Mouse (Mus musculus): ENCODE results near the gene Crim1. TPM values are rescaled to one million over a fixed set of nuclear protein-coding genes. Genes with fewer than 3 reads are reported as not detected.

Crim1 gene
- polyA plus RNA-seq, 1 experiment from 2014 or later = 2.9 TPM

DNA sequence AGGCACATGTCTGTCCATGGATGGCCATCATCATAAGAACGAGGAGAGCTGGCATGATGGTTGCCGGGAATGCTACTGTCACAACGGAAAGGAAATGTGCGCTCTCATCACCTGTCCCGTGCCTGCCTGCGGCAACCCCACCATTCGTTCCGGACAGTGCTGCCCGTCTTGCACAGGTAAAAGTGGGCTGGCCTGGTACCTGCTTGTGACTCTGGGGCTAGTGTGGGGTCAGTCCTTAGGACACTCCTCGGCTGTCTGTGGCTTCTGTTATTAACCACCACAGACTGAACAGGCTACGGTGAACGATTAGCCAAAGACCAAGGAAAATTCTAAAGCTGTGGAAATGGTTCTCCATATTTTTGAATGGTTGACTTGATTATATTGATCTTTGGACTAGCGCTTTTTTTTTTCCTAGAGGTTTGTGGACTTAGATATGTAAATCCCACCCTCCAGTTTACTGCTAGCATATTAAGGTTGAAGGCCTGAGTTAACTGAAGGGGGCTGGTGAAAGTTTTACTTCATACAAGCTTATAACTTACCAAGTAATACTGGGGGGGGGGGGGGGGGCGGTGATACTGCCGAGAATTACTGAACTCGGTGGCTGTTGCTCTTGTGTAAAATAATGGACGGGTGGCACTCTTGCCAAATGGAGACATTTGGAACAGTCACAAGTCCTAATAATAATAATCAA, 147.2 kb downstream of the Crim1 start:
- peaks cover 7% of the 10 kb centered on the region for H3K4me1 ChIP-seq (ENCODE audit: control insufficient read depth, insufficient read depth, low read length)
- no peak for ATAC-seq (replicated peaks; ENCODE audit: insufficient number of reproducible peaks, low FRiP score, low TSS enrichment)
- H3K27me3 ChIP-seq (ENCODE audit: control insufficient read depth, insufficient read depth, low read length) = no peaks in the 10 kb centered on the region; the same call in 1 of the 2 replicates
- no peak overlapping the region for H3K4me2 ChIP-seq
- no peaks in the 10 kb centered on the region for H3K9me3 ChIP-seq (replicated peaks; ENCODE audit: control insufficient read depth, low read length)
- H3K9ac ChIP-seq (ENCODE audit: low read depth, low read length) = no peak overlapping the region
- no peak overlapping the region for H3K4me3 ChIP-seq (ENCODE audit: low read depth, low read length)
- H3K36me3 ChIP-seq (ENCODE audit: control insufficient read depth, insufficient read depth, low read length) = no peaks in the 10 kb centered on the region
- 90% methylated on average over 17 of the region's 17 CpGs for WGBS (ENCODE audit: insufficient replicate concordance)
- no peak overlapping the region for H3K27ac ChIP-seq (ENCODE audit: low read depth, low read length)

- H3K4me3 ChIP-seq (ENCODE audit: low read depth, low read length) = no peak overlapping the region
- no peaks in the 10 kb centered on the region; the same call in 1 of the 2 replicates for H3K27me3 ChIP-seq (ENCODE audit: control insufficient read depth, insufficient read depth, low read length)
- H3K9ac ChIP-seq (ENCODE audit: low read depth, low read length) = no peak overlapping the region
- H3K4me1 ChIP-seq (ENCODE audit: control insufficient read depth, insufficient read depth, low read length) = peaks cover 12% of the 10 kb centered on the region
- no peak overlapping the region for H3K4me2 ChIP-seq
- 0 out of 2 replicates have a peak, but pooled peaks have one; percentile 15 for ATAC-seq (replicated peaks; ENCODE audit: insufficient number of reproducible peaks, low FRiP score, low TSS enrichment)
- H3K9me3 ChIP-seq (replicated peaks; ENCODE audit: control insufficient read depth, low read length) = no peaks in the 10 kb centered on the region
- H3K36me3 ChIP-seq (ENCODE audit: control insufficient read depth, insufficient read depth, low read length) = no peaks in the 10 kb centered on the region
- H3K27ac ChIP-seq (ENCODE audit: low read depth, low read length) = no peak overlapping the region
- WGBS (ENCODE audit: insufficient replicate concordance) = 63% methylated on average over 12 of the region's 12 CpGs
Measured at GRCm38 (mm10) chr17:78351676-78352499, 151.8 kb downstream of the Crim1 start.

DNA sequence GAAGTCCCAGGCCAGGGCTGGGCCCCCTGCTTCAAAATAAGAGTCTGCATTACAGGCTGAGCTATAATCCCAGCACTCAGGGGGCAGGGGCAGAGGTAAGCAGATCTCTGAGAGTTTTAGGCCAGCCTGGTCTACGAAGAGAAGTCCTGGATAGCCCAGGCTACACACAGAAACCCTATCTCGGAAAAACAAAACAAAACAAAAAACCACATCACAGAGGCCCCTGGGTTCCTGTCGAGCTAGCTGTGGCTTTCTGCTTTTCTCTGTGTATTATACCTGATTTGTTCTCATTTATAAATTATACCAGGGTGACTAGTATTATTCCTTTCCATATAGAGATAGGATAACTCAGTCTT, 152.4 kb downstream of the Crim1 start:
- Histone ChIP-seq H3K27ac (ENCODE audit: low read depth, low read length) (no peak overlapping the region), H3K36me3 (ENCODE audit: control insufficient read depth, insufficient read depth, low read length) (no peaks in the 10 kb centered on the region), H3K4me3 (ENCODE audit: low read depth, low read length) (no peak overlapping the region), H3K9ac (ENCODE audit: low read depth, low read length) (no peak overlapping the region), H3K9me3 (replicated peaks; ENCODE audit: control insufficient read depth, low read length) (no peaks in the 10 kb centered on the region), H3K4me1 (ENCODE audit: control insufficient read depth, insufficient read depth, low read length) (peaks cover 12% of the 10 kb centered on the region), H3K27me3 (ENCODE audit: control insufficient read depth, insufficient read depth, low read length) (no peaks in the 10 kb centered on the region; the same call in 1 of the 2 replicates), H3K4me2 (no peak overlapping the region)
- 80% methylated on average over 3 of the region's 3 CpGs for WGBS (ENCODE audit: insufficient replicate concordance)
- ATAC-seq (replicated peaks; ENCODE audit: insufficient number of reproducible peaks, low FRiP score, low TSS enrichment) = no peak

DNA sequence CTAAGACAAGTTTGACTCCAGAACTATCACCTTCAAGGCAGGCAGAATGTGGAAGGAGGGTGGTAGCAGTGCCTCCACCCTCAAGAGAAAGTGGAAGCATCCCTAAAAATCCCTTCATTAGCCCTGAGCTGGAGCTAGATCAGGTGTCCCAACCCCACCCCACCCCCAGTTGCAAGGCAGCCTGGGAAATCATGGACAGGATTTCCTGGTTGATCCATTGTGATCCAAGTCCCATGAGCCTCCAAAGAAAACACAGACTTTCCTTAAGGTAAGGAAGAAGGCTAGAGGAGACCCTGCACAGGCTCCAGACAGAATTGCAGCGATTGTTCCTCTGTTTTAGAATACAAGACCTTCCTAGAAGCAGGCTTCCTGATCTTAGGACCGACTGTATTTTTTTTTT, 154.4 kb downstream of the Crim1 start:
- Histone ChIP-seq H3K27ac (ENCODE audit: low read depth, low read length) (no peak overlapping the region), H3K9ac (ENCODE audit: low read depth, low read length) (no peak overlapping the region), H3K9me3 (replicated peaks; ENCODE audit: control insufficient read depth, low read length) (no peaks in the 10 kb centered on the region), H3K4me1 (ENCODE audit: control insufficient read depth, insufficient read depth, low read length) (peaks cover 12% of the 10 kb centered on the region), H3K36me3 (ENCODE audit: control insufficient read depth, insufficient read depth, low read length) (no peaks in the 10 kb centered on the region), H3K27me3 (ENCODE audit: control insufficient read depth, insufficient read depth, low read length) (no peaks in the 10 kb centered on the region), H3K4me3 (ENCODE audit: low read depth, low read length) (no peak overlapping the region), H3K4me2 (no peak overlapping the region)
- no peak for ATAC-seq (replicated peaks; ENCODE audit: insufficient number of reproducible peaks, low FRiP score, low TSS enrichment)
- WGBS (ENCODE audit: insufficient replicate concordance) = 70% methylated on average over 2 of the region's 2 CpGs

DNA sequence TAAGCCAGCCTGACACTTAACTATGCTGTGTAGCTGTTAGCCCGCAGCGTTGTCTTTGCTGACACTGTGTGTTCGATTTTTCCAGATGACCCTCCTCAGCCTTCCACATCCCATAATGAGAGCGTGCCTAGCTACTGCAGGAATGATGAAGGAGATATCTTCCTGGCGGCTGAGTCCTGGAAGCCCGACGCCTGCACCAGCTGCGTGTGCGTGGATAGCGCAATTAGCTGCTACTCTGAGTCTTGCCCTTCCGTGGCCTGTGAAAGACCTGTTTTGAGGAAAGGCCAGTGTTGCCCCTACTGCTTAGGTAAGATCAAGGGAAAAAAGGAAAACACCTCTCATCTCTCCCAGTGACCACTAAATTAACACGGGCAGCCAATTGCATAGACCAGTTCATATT, 154.8 kb downstream of the Crim1 start:
- H3K4me2 ChIP-seq = no peak overlapping the region

GRCm38 (mm10) chr17:78355611-78356010, 155.6 kb downstream of the Crim1 start:
- no peaks in the 10 kb centered on the region for H3K36me3 ChIP-seq (ENCODE audit: control insufficient read depth, insufficient read depth, low read length)
- no peak overlapping the region for H3K4me3 ChIP-seq (ENCODE audit: low read depth, low read length)
- H3K27me3 ChIP-seq (ENCODE audit: control insufficient read depth, insufficient read depth, low read length) = no peaks in the 10 kb centered on the region
- no peaks in the 10 kb centered on the region for H3K9me3 ChIP-seq (replicated peaks; ENCODE audit: control insufficient read depth, low read length)
- ATAC-seq (replicated peaks; ENCODE audit: insufficient number of reproducible peaks, low FRiP score, low TSS enrichment) = no peak
- H3K9ac ChIP-seq (ENCODE audit: low read depth, low read length) = no peak overlapping the region
- H3K4me1 ChIP-seq (ENCODE audit: control insufficient read depth, insufficient read depth, low read length) = peaks cover 11% of the 10 kb centered on the region
- WGBS (ENCODE audit: insufficient replicate concordance) = 90% methylated on average over 8 of the region's 8 CpGs
- H3K4me2 ChIP-seq = no peak overlapping the region
- H3K27ac ChIP-seq (ENCODE audit: low read depth, low read length) = no peak overlapping the region

More for the DNA sequence above, 154.8 kb downstream of the Crim1 start:
- Histone ChIP-seq H3K27me3 (ENCODE audit: control insufficient read depth, insufficient read depth, low read length) (no peaks in the 10 kb centered on the region), H3K4me1 (ENCODE audit: control insufficient read depth, insufficient read depth, low read length) (peaks cover 12% of the 10 kb centered on the region), H3K9me3 (replicated peaks; ENCODE audit: control insufficient read depth, low read length) (no peaks in the 10 kb centered on the region), H3K36me3 (ENCODE audit: control insufficient read depth, insufficient read depth, low read length) (no peaks in the 10 kb centered on the region), H3K9ac (ENCODE audit: low read depth, low read length) (no peak overlapping the region), H3K4me3 (ENCODE audit: low read depth, low read length) (no peak overlapping the region), H3K27ac (ENCODE audit: low read depth, low read length) (no peak overlapping the region)
- no peak for ATAC-seq (replicated peaks; ENCODE audit: insufficient number of reproducible peaks, low FRiP score, low TSS enrichment)
- 71% methylated on average over 12 of the region's 12 CpGs for WGBS (ENCODE audit: insufficient replicate concordance)

- no peak overlapping the region for H3K4me2 ChIP-seq
- no peaks in the 10 kb centered on the region for H3K36me3 ChIP-seq (ENCODE audit: control insufficient read depth, insufficient read depth, low read length)
- 75% methylated on average over 4 of the region's 4 CpGs for WGBS (ENCODE audit: insufficient replicate concordance)
- no peak overlapping the region for H3K9ac ChIP-seq (ENCODE audit: low read depth, low read length)
- no peak for ATAC-seq (replicated peaks; ENCODE audit: insufficient number of reproducible peaks, low FRiP score, low TSS enrichment)
- H3K27ac ChIP-seq (ENCODE audit: low read depth, low read length) = no peak overlapping the region
- H3K27me3 ChIP-seq (ENCODE audit: control insufficient read depth, insufficient read depth, low read length) = no peaks in the 10 kb centered on the region
- H3K4me1 ChIP-seq (ENCODE audit: control insufficient read depth, insufficient read depth, low read length) = peaks cover 5% of the 10 kb centered on the region; the same call in 1 of the 2 replicates
- H3K4me3 ChIP-seq (ENCODE audit: low read depth, low read length) = no peak overlapping the region
- H3K9me3 ChIP-seq (replicated peaks; ENCODE audit: control insufficient read depth, low read length) = no peaks in the 10 kb centered on the region
Measured at GRCm38 (mm10) chr17:78357753-78358152, 157.7 kb downstream of the Crim1 start.

GRCm38 (mm10) chr17:78358251-78358726, 158.2 kb downstream of the Crim1 start:
- no peaks in the 10 kb centered on the region for H3K27me3 ChIP-seq (ENCODE audit: control insufficient read depth, insufficient read depth, low read length)
- WGBS (ENCODE audit: insufficient replicate concordance) = 69% methylated on average over 7 of the region's 7 CpGs
- no peak for ATAC-seq (replicated peaks; ENCODE audit: insufficient number of reproducible peaks, low FRiP score, low TSS enrichment)
- H3K4me2 ChIP-seq = no peak overlapping the region
- no peaks in the 10 kb centered on the region for H3K36me3 ChIP-seq (ENCODE audit: control insufficient read depth, insufficient read depth, low read length)
- no peaks in the 10 kb centered on the region for H3K9me3 ChIP-seq (replicated peaks; ENCODE audit: control insufficient read depth, low read length)
- H3K4me3 ChIP-seq (ENCODE audit: low read depth, low read length) = no peak overlapping the region
- peaks cover 5% of the 10 kb centered on the region; the same call in 1 of the 2 replicates for H3K4me1 ChIP-seq (ENCODE audit: control insufficient read depth, insufficient read depth, low read length)
- H3K9ac ChIP-seq (ENCODE audit: low read depth, low read length) = no peak overlapping the region
- H3K27ac ChIP-seq (ENCODE audit: low read depth, low read length) = no peak overlapping the region
